Mouse (Mus musculus) myocyte (in vitro differentiated cells): ENCODE measurements at regions not wholly inside any gene's neighbourhood (a gene's known extent, or its start where the extent isn't known, plus 50 kb on each side); places are given as distances from the start of the nearest gene placed in this dataset.

Experiments used
- H3K27me3 ChIP-seq: one replicate; pipeline ENCODE4 v1.6.1; 2011; ENCODE audit not compliant: control insufficient read depth, insufficient read depth, insufficient read length
- H3K36me3 ChIP-seq: one replicate; pipeline ENCODE4 v1.6.1; 2011; ENCODE audit not compliant: control insufficient read depth, insufficient read depth
- H3K4me2 ChIP-seq: one replicate; pipeline ENCODE4 v1.6.1; 2011; ENCODE audit warnings: low read depth, control low read depth
- H3K4me3 ChIP-seq: one replicate; pipeline ENCODE4 v1.5.1; 2011; ENCODE audit warnings: mild to moderate bottlenecking, control low read depth, moderate library complexity
- H3K79me2 ChIP-seq: one replicate; pipeline ENCODE4 v1.6.1; 2011; ENCODE audit not compliant: control insufficient read depth, insufficient read depth
- H3ac ChIP-seq: one replicate; pipeline ENCODE4 v1.6.1; 2011; ENCODE audit not compliant: control insufficient read depth, insufficient read length
- CEBPB ChIP-seq: IDR thresholded peaks from 2 replicates; pipeline ENCODE4 v1.6.1; 2011; ENCODE audit warnings: mild to moderate bottlenecking, moderate library complexity; ENCODE audit not compliant: poor library complexity, insufficient read depth, severe bottlenecking
- E2F4 ChIP-seq: IDR thresholded peaks from one replicate; pipeline ENCODE4 v1.6.1; 2011; ENCODE audit warnings: mild to moderate bottlenecking, control low read depth, moderate library complexity; ENCODE audit not compliant: insufficient read depth
- MAX ChIP-seq: IDR thresholded peaks from one replicate; pipeline ENCODE4 v1.6.1; 2011; ENCODE audit warnings: low read depth, mild to moderate bottlenecking, control low read depth
- MYOD1 ChIP-seq, 3 experiments: IDR thresholded peaks; one replicate each; pipeline ENCODE4 v1.6.1; 2011; ENCODE audit warnings: control low read depth in 2 of 3, low read depth in 2 of 3, mild to moderate bottlenecking in 2 of 3, moderate library complexity in 1 of 3; ENCODE audit not compliant: insufficient read length in 2 of 3, control insufficient read depth in 1 of 3
- MYOG ChIP-seq, 3 experiments: IDR thresholded peaks; one replicate each; pipeline ENCODE4 v1.6.1; 2011; ENCODE audit warnings: control low read depth in 2 of 3, low read depth in 2 of 3, mild to moderate bottlenecking in 2 of 3; ENCODE audit not compliant: insufficient read length in 2 of 3, control insufficient read depth in 1 of 3, insufficient read depth in 1 of 3
- POLR2A ChIP-seq: IDR thresholded peaks from one replicate; pipeline ENCODE4 v1.6.1; 2011; ENCODE audit warnings: low read depth, mild to moderate bottlenecking, control low read depth, moderate library complexity; ENCODE audit not compliant: insufficient read length
- POLR2AphosphoS2 ChIP-seq: IDR thresholded peaks from one replicate; pipeline ENCODE4 v1.6.1; 2011; ENCODE audit warnings: low read depth, control low read depth; ENCODE audit not compliant: insufficient read length
- REST ChIP-seq: IDR thresholded peaks from one replicate; pipeline ENCODE4 v1.6.1; 2011; ENCODE audit warnings: mild to moderate bottlenecking, control low read depth, moderate library complexity; ENCODE audit not compliant: insufficient read depth, insufficient read length
- SRF ChIP-seq: IDR thresholded peaks from one replicate; pipeline ENCODE4 v1.6.1; 2011; ENCODE audit warnings: low read depth; ENCODE audit not compliant: control insufficient read depth, insufficient read length
- TCF12 ChIP-seq: IDR thresholded peaks from one replicate; pipeline ENCODE4 v1.6.1; 2011; ENCODE audit warnings: mild to moderate bottlenecking, control low read depth; ENCODE audit not compliant: poor library complexity, insufficient read depth, severe bottlenecking
- TCF3 ChIP-seq: IDR thresholded peaks from one replicate; pipeline ENCODE4 v1.6.1; 2011; ENCODE audit warnings: low read depth, control low read depth; ENCODE audit not compliant: insufficient read length
- USF1 ChIP-seq: IDR thresholded peaks from one replicate; pipeline ENCODE4 v1.6.1; 2011; ENCODE audit warnings: low read depth, mild to moderate bottlenecking, control low read depth, moderate library complexity

GRCm38 (mm10) chr3:52832421-52832820 is 184.6 kb downstream of the Cog6 start:
- Histone ChIP-seq H3K27me3 (no peaks in the 10 kb centered on the region), H3K4me2 (no peak overlapping the region), H3K4me3 (no peak overlapping the region), H3ac (no peak overlapping the region), H3K79me2 (no peaks in the 10 kb centered on the region), H3K36me3 (no peaks in the 10 kb centered on the region)
- TF ChIP-seq POLR2AphosphoS2 (no peak), CEBPB (no peak), POLR2A (no peak), MYOG (IDR thresholded peaks at IDR 0.05; ENCODE audit: control insufficient read depth in 1 of 3, insufficient read depth in 1 of 3, insufficient read length in 2 of 3, low read depth in 2 of 3) (no peak), USF1 (no peak), E2F4 (no peak), TCF3 (no peak), SRF (no peak), TCF12 (no peak), REST (no peak), MYOD1 (IDR thresholded peaks at IDR 0.05; ENCODE audit: control insufficient read depth in 1 of 3, insufficient read length in 2 of 3, low read depth in 2 of 3) (no peak), MAX (no peak)

- H3ac ChIP-seq: no peak overlapping the region
- H3K27me3 ChIP-seq: no peaks in the 10 kb centered on the region
- no peak overlapping the region for H3K4me3 ChIP-seq
- no peak overlapping the region for H3K4me2 ChIP-seq
- H3K79me2 ChIP-seq: no peaks in the 10 kb centered on the region
- TF ChIP-seq POLR2AphosphoS2 (no peak), MYOD1 (IDR thresholded peaks at IDR 0.05; ENCODE audit: control insufficient read depth in 1 of 3, insufficient read length in 2 of 3, low read depth in 2 of 3) (no peak), E2F4 (no peak), POLR2A (no peak), REST (no peak), TCF3 (no peak), MAX (no peak), SRF (no peak), CEBPB (no peak), MYOG (IDR thresholded peaks at IDR 0.05; ENCODE audit: control insufficient read depth in 1 of 3, insufficient read depth in 1 of 3, insufficient read length in 2 of 3, low read depth in 2 of 3) (no peak), USF1 (no peak), TCF12 (no peak)
- no peaks in the 10 kb centered on the region for H3K36me3 ChIP-seq
Measured at GRCm38 (mm10) chr3:52831986-52832385, 185.1 kb downstream of the Cog6 start.

- H3ac ChIP-seq: no peak overlapping the region
- no peaks in the 10 kb centered on the region for H3K79me2 ChIP-seq
- no peaks in the 10 kb centered on the region for H3K36me3 ChIP-seq
- H3K4me2 ChIP-seq: no peak overlapping the region
- no peak overlapping the region for H3K4me3 ChIP-seq
- H3K27me3 ChIP-seq: no peaks in the 10 kb centered on the region
- no peak for TF ChIP-seq MAX
- no peak for TF ChIP-seq REST
- TF ChIP-seq MYOG (IDR thresholded peaks at IDR 0.05; ENCODE audit: control insufficient read depth in 1 of 3, insufficient read depth in 1 of 3, insufficient read length in 2 of 3, low read depth in 2 of 3): no peak
Measured at GRCm38 (mm10) chr3:52830101-52830500, 186.9 kb downstream of the Cog6 start.

- Histone ChIP-seq H3K36me3 (no peaks in the 10 kb centered on the region), H3K4me2 (no peak overlapping the region), H3K79me2 (no peaks in the 10 kb centered on the region), H3K27me3 (no peaks in the 10 kb centered on the region), H3K4me3 (no peak overlapping the region), H3ac (no peak overlapping the region)
- TF ChIP-seq POLR2A (no peak), USF1 (no peak), POLR2AphosphoS2 (no peak), MAX (no peak), REST (no peak), MYOD1 (IDR thresholded peaks at IDR 0.05; ENCODE audit: control insufficient read depth in 1 of 3, insufficient read length in 2 of 3, low read depth in 2 of 3) (no peak), TCF12 (no peak), TCF3 (no peak), CEBPB (no peak), SRF (no peak), MYOG (IDR thresholded peaks at IDR 0.05; ENCODE audit: control insufficient read depth in 1 of 3, insufficient read depth in 1 of 3, insufficient read length in 2 of 3, low read depth in 2 of 3) (no peak), E2F4 (no peak)
Measured at GRCm38 (mm10) chr3:52829069-52829468, 188.0 kb downstream of the Cog6 start.

- H3K4me2 ChIP-seq: no peak overlapping the region
- no peak for TF ChIP-seq POLR2A
- no peak for TF ChIP-seq TCF3
- no peak for TF ChIP-seq REST
- no peak for TF ChIP-seq POLR2AphosphoS2
- no peak for TF ChIP-seq MYOD1 (IDR thresholded peaks at IDR 0.05; ENCODE audit: control insufficient read depth in 1 of 3, insufficient read length in 2 of 3, low read depth in 2 of 3)
- TF ChIP-seq MYOG (IDR thresholded peaks at IDR 0.05; ENCODE audit: control insufficient read depth in 1 of 3, insufficient read depth in 1 of 3, insufficient read length in 2 of 3, low read depth in 2 of 3): no peak
- TF ChIP-seq TCF12: no peak
- no peak for TF ChIP-seq E2F4
- no peak for TF ChIP-seq USF1
- TF ChIP-seq MAX: no peak
- TF ChIP-seq CEBPB: no peak
- TF ChIP-seq SRF: no peak
Measured at GRCm38 (mm10) chr3:52828473-52828872, 188.6 kb downstream of the Cog6 start.

More at GRCm38 (mm10) chr3:52828473-52828872, 188.6 kb downstream of the Cog6 start:
- Histone ChIP-seq H3K79me2 (no peaks in the 10 kb centered on the region), H3K4me3 (no peak overlapping the region), H3K27me3 (no peaks in the 10 kb centered on the region), H3K36me3 (no peaks in the 10 kb centered on the region), H3ac (no peak overlapping the region)
